Mouse (Mus musculus) adipocyte (in vitro differentiated cells): ENCODE results near the gene Ppip5k2.

Experiments
- DNase-seq: peaks from one replicate; pipeline ENCODE4 v3.0.0-alpha.2; 2016; ENCODE audit warnings: low spot score

Gene Ppip5k2

GRCm38 (mm10) chr1:97754392-97754791 is 15.8 kb downstream of the Ppip5k2 start:
- no peak for DNase-seq

DNA sequence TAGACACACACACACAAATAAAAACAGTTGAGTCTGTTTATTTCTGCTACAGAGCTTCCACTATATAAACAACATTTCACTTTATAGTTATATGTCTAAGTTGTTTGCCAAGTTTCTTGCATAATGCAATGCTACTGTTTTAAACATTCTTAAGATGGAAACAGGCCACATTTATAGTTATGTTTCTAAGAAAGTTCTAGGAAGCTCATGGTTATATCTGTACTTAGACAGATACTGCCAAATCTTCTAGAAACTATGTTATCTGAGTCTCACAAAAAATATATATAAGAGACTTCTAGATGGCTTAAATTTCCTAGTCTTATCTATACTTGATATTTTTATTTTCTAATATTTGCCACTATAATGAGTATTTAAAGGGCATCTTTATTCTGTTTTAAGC is 17.0 kb downstream of the Ppip5k2 start:
- no peak for DNase-seq

GRCm38 (mm10) chr1:97748163-97748562 is 22.0 kb downstream of the Ppip5k2 start:
- no peak for DNase-seq

GRCm38 (mm10) chr1:97746261-97746660 is 23.9 kb downstream of the Ppip5k2 start:
- no peak for DNase-seq

DNA sequence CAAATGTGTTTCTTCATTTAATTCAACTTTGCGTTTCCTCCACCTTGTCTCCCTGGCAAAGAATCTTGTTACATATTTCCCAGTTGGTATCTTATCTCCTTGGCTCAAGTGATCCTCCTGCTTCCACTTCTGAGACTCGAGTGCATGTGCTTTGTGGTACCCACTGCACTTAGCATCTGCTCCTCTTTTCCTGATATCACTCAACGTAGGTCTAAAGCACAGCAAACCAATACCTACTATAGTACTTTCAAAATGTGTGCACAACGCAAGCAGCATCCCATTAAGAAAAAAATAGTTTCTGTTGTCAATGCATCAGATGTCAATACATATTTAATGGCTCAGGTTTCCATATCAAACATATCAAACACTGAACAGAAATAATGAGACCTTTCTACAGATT is 24.5 kb downstream of the Ppip5k2 start:
- no peak for DNase-seq

GRCm38 (mm10) chr1:97743063-97743462 is 27.1 kb downstream of the Ppip5k2 start:
- no peak for DNase-seq

DNA sequence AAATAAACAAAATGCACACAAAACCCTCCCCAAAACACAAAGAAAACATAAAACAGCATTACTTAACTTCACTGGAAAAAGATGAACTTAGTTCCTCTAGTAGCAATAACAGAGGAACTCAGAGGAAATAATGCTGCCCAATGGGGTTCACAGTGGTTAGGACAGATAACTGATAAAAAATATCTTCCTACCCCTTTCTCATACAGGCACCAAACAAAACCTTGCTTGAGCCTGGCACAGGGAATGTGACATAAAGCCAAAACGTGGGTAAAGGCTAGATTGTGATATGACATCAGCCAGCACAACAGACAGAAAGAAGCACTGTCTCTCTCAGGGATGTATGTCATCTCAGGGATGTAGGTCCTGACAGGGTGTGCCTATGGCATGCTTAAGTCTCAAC is 40.9 kb downstream of the Ppip5k2 start:
- DNase-seq, result no peak

DNA sequence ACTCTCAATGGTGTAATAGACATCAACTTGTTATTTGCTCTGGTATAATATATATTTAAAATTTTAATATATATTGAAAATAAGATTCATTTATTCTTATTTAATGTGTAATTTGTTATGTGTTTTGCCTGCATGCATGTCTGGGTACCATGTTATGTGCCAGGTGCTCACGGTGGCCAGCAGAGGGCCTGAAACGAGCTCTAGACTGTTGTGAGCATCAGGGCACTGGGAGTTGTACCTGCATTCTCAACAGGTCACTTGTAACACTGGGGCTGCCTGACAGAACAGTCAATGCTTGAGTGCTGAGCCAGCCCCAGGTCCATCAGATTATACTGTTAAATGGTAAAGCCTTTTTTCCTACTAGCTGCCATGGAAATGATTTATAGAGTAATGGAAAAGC is 43.5 kb downstream of the Ppip5k2 start:
- peak; percentile 7 for DNase-seq

- no peak for DNase-seq
Measured at GRCm38 (mm10) chr1:97718440-97718839, 51.8 kb downstream of the Ppip5k2 start.

GRCm38 (mm10) chr1:97714334-97714868 is 55.8 kb downstream of the Ppip5k2 start:
- no peak for DNase-seq

DNA sequence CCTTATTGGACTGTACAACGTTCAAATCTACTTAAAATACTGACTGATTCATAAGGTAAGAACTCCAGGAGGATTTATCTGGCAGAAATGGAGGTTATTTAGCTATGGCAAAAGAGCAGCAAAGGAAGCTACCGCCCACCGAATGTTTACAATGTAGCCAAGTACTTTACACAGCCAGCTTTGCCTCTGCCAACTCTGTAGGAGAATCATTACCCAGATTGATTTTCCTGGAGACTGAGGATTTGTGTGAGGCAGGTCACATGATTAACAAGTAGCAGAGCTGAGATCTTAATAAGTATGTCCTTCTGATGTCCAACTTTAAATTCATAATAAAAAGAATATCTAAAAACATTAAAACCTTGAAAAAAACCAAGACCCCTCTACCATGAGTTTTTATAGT is 59.7 kb downstream of the Ppip5k2 start:
- DNase-seq, result no peak

DNA sequence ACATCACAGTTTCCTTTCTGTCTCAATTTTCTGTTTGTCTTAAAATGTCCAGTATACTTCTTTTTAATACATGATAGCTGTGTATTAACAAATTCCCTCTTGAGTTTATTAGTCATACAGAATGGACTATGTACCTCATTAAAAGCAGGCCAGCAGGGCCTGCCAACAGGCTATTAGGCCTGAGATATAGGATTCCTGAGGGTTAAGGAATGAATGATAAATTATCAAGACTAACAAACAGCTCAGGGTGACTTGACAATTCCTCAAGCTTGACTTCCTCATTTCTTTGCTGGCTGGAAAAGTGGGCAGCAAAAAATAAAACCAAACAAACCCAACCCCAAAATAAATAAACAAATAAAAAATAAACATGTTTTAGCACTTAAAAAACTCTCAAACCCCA is 64.8 kb downstream of the Ppip5k2 start:
- DNase-seq, result no peak

GRCm38 (mm10) chr1:97704646-97705045 is 65.6 kb downstream of the Ppip5k2 start:
- DNase-seq, result no peak

GRCm38 (mm10) chr1:97698956-97699570 is 71.1 kb downstream of the Ppip5k2 start:
- DNase-seq, result no peak

DNA sequence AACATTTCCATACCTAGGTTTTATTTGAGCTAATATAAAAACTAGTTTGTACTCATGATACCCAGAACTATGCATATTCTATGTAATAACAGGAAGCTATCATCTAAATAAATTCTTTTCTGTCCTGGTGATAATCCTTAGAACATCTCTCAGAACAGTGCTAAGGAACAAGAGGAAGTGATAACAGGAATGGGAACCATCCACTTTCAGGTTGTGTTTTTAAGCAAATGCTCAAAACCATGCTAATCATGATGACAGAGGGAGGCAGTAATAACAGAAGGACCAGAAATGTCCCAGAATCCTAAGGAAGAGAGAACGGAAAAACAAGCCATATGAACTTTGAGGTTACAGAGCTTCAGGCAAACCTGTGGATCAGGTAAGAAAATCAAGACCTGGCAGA is 72.9 kb downstream of the Ppip5k2 start:
- DNase-seq, result no peak

DNA sequence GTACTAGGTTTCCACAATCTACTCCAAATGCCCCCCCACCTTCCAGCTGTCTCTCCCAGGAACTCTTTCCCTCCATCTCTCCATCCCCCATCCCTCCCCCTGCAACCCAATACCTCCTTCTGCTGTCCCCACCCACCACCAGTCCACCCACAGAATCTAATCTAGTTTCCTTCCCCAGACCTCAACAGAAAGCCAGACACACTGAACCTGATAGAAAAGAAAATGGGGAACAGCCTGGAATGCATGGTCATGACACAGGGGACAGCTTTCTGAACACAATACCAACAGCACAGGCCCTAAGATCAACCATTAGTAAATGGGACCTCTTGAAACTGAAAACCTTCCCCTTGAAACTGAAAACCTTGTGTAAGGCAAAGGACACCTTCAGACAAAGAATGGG is 76.4 kb downstream of the Ppip5k2 start:
- DNase-seq, result no peak

DNA sequence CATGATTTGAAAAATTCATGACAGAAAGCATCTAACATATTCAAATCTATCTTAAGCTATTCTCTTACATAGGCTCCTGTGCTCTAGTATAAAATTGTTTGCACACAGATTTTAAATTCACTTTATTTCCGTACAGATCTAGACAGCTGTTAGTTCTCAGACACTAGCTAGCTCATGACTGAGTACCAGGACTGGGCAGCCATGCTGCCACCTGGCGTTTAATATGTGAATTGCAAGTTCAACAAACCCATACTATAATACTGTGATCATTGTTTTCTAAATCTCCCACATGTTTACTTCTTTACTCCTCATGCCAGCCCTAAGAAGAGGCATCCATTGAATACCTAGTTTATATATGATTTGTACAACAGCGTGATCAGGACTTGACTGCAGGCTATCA is 81.5 kb downstream of the Ppip5k2 start:
- DNase-seq, result peak; percentile 71

DNA sequence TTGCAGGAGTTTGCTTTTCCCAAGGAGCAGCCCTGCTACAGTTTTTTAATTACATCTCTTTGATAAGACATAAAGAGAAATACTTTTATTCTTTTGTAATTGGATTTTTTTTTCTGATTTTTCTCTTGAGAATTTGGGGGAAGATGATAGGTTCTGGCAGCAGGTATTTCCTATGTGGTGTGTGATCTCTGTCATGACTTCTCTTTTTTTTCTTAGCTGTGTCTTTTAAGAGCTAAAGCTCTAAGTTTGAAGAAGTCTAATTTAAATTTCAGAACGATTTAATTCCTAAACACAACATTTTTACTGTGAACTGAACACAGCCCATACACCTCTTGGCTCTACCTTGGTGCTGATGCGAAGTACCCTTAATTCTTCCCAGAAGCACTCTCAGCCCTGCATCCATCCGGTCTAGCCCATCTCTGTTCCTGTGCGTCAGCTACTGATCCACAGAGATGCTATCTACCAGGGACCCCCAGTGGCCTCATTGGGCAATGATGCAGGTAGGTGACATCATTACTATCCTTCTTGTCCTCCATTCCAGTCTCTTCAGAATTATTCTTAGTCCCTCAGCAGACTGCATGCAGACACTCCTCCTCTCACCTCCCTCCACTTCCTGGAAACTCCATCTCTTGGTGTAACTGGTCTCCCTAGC is 93.6 kb downstream of the Ppip5k2 start:
- DNase-seq, result no peak

- DNase-seq, result no peak
Measured at GRCm38 (mm10) chr1:97676115-97676514, 94.1 kb downstream of the Ppip5k2 start.

GRCm38 (mm10) chr1:97672849-97673248 is 97.4 kb downstream of the Ppip5k2 start:
- no peak for DNase-seq

- no peak for DNase-seq
Measured at GRCm38 (mm10) chr1:97667288-97667687, 102.9 kb downstream of the Ppip5k2 start.

DNA sequence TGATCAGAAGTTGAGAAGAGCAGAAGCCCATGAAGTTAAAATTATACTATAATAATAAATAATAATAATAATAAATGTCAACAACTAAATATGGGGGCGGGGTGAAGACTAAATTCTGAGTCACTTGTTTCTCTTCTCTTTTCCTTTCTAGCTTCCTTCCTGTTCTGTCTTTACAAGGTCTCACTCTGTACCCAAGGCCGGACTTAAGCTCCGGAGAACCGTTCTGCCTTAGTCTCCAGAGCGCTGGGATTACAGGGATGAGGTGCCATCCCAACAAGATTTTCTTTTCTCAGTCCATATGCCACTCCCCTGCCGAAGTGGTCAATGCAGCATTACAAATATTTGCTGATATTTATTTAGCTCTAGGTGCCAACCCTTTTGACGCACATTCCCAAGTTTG is 107.9 kb downstream of the Ppip5k2 start:
- DNase-seq, result no peak

GRCm38 (mm10) chr1:97661406-97662241 is 108.6 kb downstream of the Ppip5k2 start, which contains the start of gene D1Ertd622e:
D1Ertd622e (minus strand) TSS chr1:97662074.
- peak; percentile 76 for DNase-seq
